Mouse (Mus musculus): ENCODE measurements around the gene Usp46.

GRCm38 (mm10) chr5:74050903-74051302 lies 17.3 kb downstream of the Usp46 start:
- TF ChIP-seq POLR2A (IDR thresholded peaks at IDR 0.05; ENCODE audit: control insufficient read depth in 1 of 2, insufficient read depth in 1 of 2, low read depth in 1 of 2, low read length in 2 of 2, poor library complexity in 1 of 2) (no peak), TCF12 (IDR thresholded peaks at IDR 0.05; ENCODE audit: low read depth, low read length) (no peak), JUND (IDR thresholded peaks at IDR 0.05; ENCODE audit: low read depth, low read length) (no peak), CHD2 (IDR thresholded peaks at IDR 0.05; ENCODE audit: low read length) (no peak), ELF1 (IDR thresholded peaks at IDR 0.05; ENCODE audit: low read depth, low read length) (no peak), ZC3H11A (IDR thresholded peaks at IDR 0.05; ENCODE audit: low read depth, low read length) (no peak)

All from MEL (cell line).